Mouse (Mus musculus) heart, postnatal 0 days (tissue): ENCODE results near the gene Vav3.

Experiments used
- CTCF ChIP-seq: IDR thresholded peaks from 2 replicates; pipeline ENCODE4 v1.5.1; 2016; ENCODE audit warnings: antibody characterized with exemption, control low read depth, low read depth
- EP300 ChIP-seq: IDR thresholded peaks from 2 replicates; pipeline ENCODE4 v1.6.1; 2016; ENCODE audit warnings: antibody characterized with exemption, low read depth

- TF ChIP-seq CTCF (no peak), EP300 (no peak)
These were observed 129.0 kb downstream of the Vav3 start for GRCm38 (mm10) chr3:109469465-109469864.
